Mouse (Mus musculus): ENCODE data around the gene Csf2. TPM values are rescaled to one million over a fixed set of nuclear protein-coding genes. Genes with fewer than 3 reads are reported as not detected.
A peak's percentile ranks its signal among the peaks of the same experiment; 100 is the strongest.

Gene Csf2
- polyA plus RNA-seq, 1 experiment from 2014 or later, result not detected

GRCm38 (mm10) chr11:54269191-54269896 lies 19.9 kb upstream of the Csf2 start:
- Histone ChIP-seq H3K4me3 (ENCODE audit: low read length) (no peak overlapping the region), H3K27ac (ENCODE audit: low read depth, low read length) (no peak overlapping the region), H3K9me3 (ENCODE audit: control insufficient read depth, low read length) (no peaks in the 10 kb centered on the region), H3K36me3 (ENCODE audit: control insufficient read depth, insufficient read depth, low read length) (no peaks in the 10 kb centered on the region), H3K9ac (ENCODE audit: low read depth, low read length) (no peak overlapping the region), H3K4me2 (ENCODE audit: low read length) (no peak overlapping the region), H3K4me1 (ENCODE audit: control insufficient read depth, insufficient read depth, low read depth, low read length) (no peaks in the 10 kb centered on the region), H3K27me3 (replicated peaks; ENCODE audit: control insufficient read depth, insufficient read depth, low read length) (no peaks in the 10 kb centered on the region)
- WGBS, result 76% methylated on average over 3 of the region's 3 CpGs
- ATAC-seq, result no peak

DNA sequence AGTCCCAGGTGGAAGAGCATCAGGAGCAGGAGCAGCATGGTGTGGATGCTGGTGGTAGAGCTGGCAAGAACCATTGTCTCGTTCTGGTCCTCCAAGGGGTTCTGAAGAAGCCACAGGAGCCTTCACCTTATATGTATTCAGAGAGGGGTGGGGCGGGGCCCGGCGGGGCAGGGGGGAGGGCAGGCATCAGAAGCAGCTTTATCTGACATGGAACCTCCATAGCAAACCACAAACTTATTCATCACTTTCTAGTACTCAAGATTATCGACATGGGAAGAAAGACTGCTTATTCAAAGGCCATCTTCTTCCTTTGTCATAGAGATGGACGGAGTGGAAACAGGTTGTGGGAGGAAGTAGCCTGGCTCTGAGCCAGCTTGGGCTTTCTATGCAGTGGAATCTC lies 17.7 kb upstream of the Csf2 start, which contains the start of gene Il3:
Il3 (minus strand) TSS at position 101 of the 400 bp plus-strand sequence.
- 86% methylated on average over 6 of the region's 6 CpGs for WGBS
- no peak within 1 kb of the TSS for H3K4me3 ChIP-seq (ENCODE audit: low read length)
- no peaks in the 10 kb centered on the region for H3K36me3 ChIP-seq (ENCODE audit: control insufficient read depth, insufficient read depth, low read length)
- H3K4me2 ChIP-seq (ENCODE audit: low read length), result no peak within 1 kb of the TSS
- no peaks in the 10 kb centered on the region for H3K27me3 ChIP-seq (replicated peaks; ENCODE audit: control insufficient read depth, insufficient read depth, low read length)
- no peak within 1 kb of the TSS for H3K9ac ChIP-seq (ENCODE audit: low read depth, low read length)
- no peaks in the 10 kb centered on the region for H3K4me1 ChIP-seq (ENCODE audit: control insufficient read depth, insufficient read depth, low read depth, low read length)
- no peak within 1 kb of the TSS for H3K27ac ChIP-seq (ENCODE audit: low read depth, low read length)
- no peaks in the 10 kb centered on the region for H3K9me3 ChIP-seq (ENCODE audit: control insufficient read depth, low read length)
- no peak for ATAC-seq

DNA sequence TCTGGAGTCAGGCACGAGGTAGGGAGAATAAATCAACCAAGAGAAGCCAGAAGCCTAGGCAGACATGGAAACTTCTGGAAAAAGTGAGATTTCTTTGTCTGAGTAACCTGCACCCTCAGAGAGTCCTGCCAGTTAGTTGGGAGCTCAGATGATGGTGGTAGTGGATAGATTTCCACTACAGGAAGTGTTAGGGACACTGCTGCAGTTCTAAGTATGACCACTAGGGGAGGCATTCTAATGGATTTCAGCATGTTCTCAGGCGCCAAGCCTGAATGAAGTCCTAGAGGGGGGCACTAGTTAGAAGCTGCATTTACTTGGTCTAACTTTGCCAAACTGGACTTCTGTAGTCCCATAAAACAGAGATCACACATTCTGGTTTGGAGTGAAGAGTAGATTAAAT lies 15.1 kb upstream of the Csf2 start:
- no peaks in the 10 kb centered on the region for H3K36me3 ChIP-seq (ENCODE audit: control insufficient read depth, insufficient read depth, low read length)
- H3K27ac ChIP-seq (ENCODE audit: low read depth, low read length), result no peak overlapping the region
- H3K9ac ChIP-seq (ENCODE audit: low read depth, low read length), result no peak overlapping the region
- no peaks in the 10 kb centered on the region for H3K27me3 ChIP-seq (replicated peaks; ENCODE audit: control insufficient read depth, insufficient read depth, low read length)
- no peaks in the 10 kb centered on the region for H3K4me1 ChIP-seq (ENCODE audit: control insufficient read depth, insufficient read depth, low read depth, low read length)
- peaks cover 3% of the 10 kb centered on the region; the same call in 1 of the 2 replicates for H3K9me3 ChIP-seq (ENCODE audit: control insufficient read depth, low read length)
- H3K4me2 ChIP-seq (ENCODE audit: low read length), result no peak overlapping the region
- WGBS, result 53% methylated on average over 2 of the region's 2 CpGs
- no peak for ATAC-seq
- no peak overlapping the region for H3K4me3 ChIP-seq (ENCODE audit: low read length)

DNA sequence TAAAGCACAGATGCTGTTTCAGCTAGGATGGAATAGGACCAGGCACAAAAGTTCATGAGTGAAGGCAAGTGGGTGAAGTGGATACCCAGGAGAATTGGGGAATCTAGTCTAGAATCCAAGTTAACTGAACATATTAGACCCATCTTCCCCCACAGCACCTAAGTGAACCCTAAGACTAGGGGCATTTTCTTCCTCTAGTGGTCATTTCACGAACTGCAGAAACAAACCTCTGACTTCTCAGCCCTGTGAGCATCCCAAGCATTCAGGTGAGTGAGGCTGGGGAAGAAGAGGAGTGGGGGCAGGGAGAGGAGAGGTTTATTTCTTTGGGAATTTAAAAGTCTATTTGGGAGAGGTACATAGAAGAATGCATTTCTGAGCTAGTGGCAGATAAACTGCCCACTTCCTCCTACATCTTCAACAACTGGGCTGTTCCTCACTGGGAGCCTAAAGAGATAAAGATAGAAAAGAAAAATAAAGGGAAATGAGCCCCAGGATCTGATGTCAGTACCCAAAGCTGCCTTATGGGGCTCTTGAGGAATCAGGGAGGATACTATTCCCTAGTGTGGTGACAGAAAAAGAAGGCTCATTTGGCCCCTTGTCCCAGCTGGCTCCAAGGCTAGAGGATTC lies 14.1 kb upstream of the Csf2 start:
- H3K27ac ChIP-seq (ENCODE audit: low read depth, low read length), result no peak overlapping the region
- no peak overlapping the region for H3K4me2 ChIP-seq (ENCODE audit: low read length)
- no peaks in the 10 kb centered on the region for H3K27me3 ChIP-seq (replicated peaks; ENCODE audit: control insufficient read depth, insufficient read depth, low read length)
- 4% methylated on average over 1 of the region's 1 CpGs for WGBS
- H3K9ac ChIP-seq (ENCODE audit: low read depth, low read length), result no peak overlapping the region
- ATAC-seq, result no peak
- H3K4me1 ChIP-seq (ENCODE audit: control insufficient read depth, insufficient read depth, low read depth, low read length), result no peaks in the 10 kb centered on the region
- H3K4me3 ChIP-seq (ENCODE audit: low read length), result no peak overlapping the region
- H3K36me3 ChIP-seq (ENCODE audit: control insufficient read depth, insufficient read depth, low read length), result no peaks in the 10 kb centered on the region
- peaks cover 3% of the 10 kb centered on the region; the same call in 1 of the 2 replicates for H3K9me3 ChIP-seq (ENCODE audit: control insufficient read depth, low read length)

GRCm38 (mm10) chr11:54256624-54257376 lies 7.3 kb upstream of the Csf2 start:
- H3K9ac ChIP-seq (ENCODE audit: low read depth, low read length), result no peak overlapping the region
- H3K9me3 ChIP-seq (ENCODE audit: control insufficient read depth, low read length), result peaks cover 3% of the 10 kb centered on the region; the same call in 1 of the 2 replicates
- H3K4me2 ChIP-seq (ENCODE audit: low read length), result no peak overlapping the region
- no peak overlapping the region for H3K27ac ChIP-seq (ENCODE audit: low read depth, low read length)
- H3K4me1 ChIP-seq (ENCODE audit: control insufficient read depth, insufficient read depth, low read depth, low read length), result no peaks in the 10 kb centered on the region
- H3K27me3 ChIP-seq (replicated peaks; ENCODE audit: control insufficient read depth, insufficient read depth, low read length), result no peaks in the 10 kb centered on the region
- ATAC-seq, result peak; percentile 75; the same call in 1 of the 2 replicates
- H3K36me3 ChIP-seq (ENCODE audit: control insufficient read depth, insufficient read depth, low read length), result no peaks in the 10 kb centered on the region
- WGBS, result 34% methylated on average over 3 of the region's 3 CpGs
- H3K4me3 ChIP-seq (ENCODE audit: low read length), result no peak overlapping the region

DNA sequence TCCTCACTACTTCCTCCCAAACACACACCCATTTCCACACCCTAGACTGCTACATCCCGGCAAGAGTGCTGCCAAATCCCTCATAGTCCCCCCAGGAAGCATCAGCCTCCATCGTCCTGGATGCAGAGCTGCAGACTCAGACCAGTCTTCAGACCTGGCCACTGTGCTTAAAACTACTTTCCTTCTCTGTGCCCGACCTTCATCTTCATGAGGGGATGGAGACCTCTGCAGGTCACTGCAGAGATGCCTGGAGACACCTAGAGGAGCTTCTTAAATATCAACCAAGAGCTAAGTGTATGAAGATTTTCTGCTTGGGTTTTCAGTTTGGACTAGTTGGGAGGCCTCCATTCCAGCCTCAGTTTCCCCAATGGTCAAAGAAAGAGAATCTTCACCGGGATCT lies 4.6 kb upstream of the Csf2 start:
- Histone ChIP-seq H3K4me3 (ENCODE audit: low read length) (no peak overlapping the region), H3K9me3 (ENCODE audit: control insufficient read depth, low read length) (no peaks in the 10 kb centered on the region), H3K27me3 (replicated peaks; ENCODE audit: control insufficient read depth, insufficient read depth, low read length) (no peaks in the 10 kb centered on the region), H3K4me2 (ENCODE audit: low read length) (no peak overlapping the region), H3K4me1 (ENCODE audit: control insufficient read depth, insufficient read depth, low read depth, low read length) (no peaks in the 10 kb centered on the region), H3K9ac (ENCODE audit: low read depth, low read length) (no peak overlapping the region), H3K36me3 (ENCODE audit: control insufficient read depth, insufficient read depth, low read length) (no peaks in the 10 kb centered on the region), H3K27ac (ENCODE audit: low read depth, low read length) (no peak overlapping the region)
- no peak for ATAC-seq
- WGBS, result 58% methylated on average over 4 of the region's 4 CpGs

DNA sequence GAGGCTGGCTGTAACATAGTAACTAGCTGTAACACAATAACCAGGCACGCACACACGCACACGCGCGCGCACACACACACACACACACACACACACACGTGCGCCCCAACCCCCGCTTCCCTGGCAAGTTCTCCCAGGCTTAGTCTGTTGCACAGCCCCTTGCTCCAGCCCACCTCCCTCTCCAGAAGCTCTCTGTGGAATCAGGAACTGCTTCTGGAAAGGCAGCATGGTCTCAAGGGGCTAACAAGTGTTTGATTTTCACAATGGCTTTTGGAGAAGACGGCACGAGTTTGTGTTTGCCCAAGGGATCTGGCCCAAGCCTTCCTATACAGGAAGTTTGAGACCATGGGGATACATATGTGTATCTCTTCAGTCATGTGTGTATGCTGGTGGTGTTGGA lies 1.1 kb upstream of the Csf2 start:
- H3K9ac ChIP-seq (ENCODE audit: low read depth, low read length), result no peak overlapping the region
- WGBS, result 92% methylated on average over 11 of the region's 11 CpGs
- no peaks in the 10 kb centered on the region for H3K36me3 ChIP-seq (ENCODE audit: control insufficient read depth, insufficient read depth, low read length)
- no peaks in the 10 kb centered on the region for H3K4me1 ChIP-seq (ENCODE audit: control insufficient read depth, insufficient read depth, low read depth, low read length)
- ATAC-seq, result no peak
- H3K27me3 ChIP-seq (replicated peaks; ENCODE audit: control insufficient read depth, insufficient read depth, low read length), result no peaks in the 10 kb centered on the region
- no peak overlapping the region for H3K4me2 ChIP-seq (ENCODE audit: low read length)
- no peaks in the 10 kb centered on the region for H3K9me3 ChIP-seq (ENCODE audit: control insufficient read depth, low read length)
- no peak overlapping the region for H3K27ac ChIP-seq (ENCODE audit: low read depth, low read length)
- no peak overlapping the region for H3K4me3 ChIP-seq (ENCODE audit: low read length)

DNA sequence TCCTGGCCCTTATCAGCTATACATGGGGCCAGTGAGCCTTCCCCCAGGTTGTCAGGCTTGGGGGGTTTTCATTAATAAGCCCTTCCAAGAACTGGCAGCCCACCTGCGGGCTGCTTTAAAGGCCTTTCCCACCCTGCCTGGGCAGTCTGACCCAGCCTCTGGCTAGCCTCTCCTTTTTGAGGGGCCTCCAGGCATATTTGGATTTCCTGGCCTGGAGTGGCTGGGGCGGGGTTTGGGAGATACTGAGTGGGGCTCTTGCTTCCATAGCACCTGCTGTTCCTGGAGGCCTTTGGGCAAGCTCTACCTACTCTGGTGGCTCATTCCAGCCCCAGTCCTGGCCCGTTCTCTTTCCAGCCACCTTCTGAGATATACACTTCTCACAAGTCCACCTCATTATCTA lies 281 bp upstream of the Csf2 start:
- H3K4me2 ChIP-seq (ENCODE audit: low read length), result no peak overlapping the region

More for the DNA sequence above, 281 bp upstream of the Csf2 start:
- Histone ChIP-seq H3K36me3 (ENCODE audit: control insufficient read depth, insufficient read depth, low read length) (no peaks in the 10 kb centered on the region), H3K4me1 (ENCODE audit: control insufficient read depth, insufficient read depth, low read depth, low read length) (no peaks in the 10 kb centered on the region), H3K27ac (ENCODE audit: low read depth, low read length) (no peak overlapping the region), H3K9ac (ENCODE audit: low read depth, low read length) (no peak overlapping the region), H3K4me3 (ENCODE audit: low read length) (no peak overlapping the region), H3K9me3 (ENCODE audit: control insufficient read depth, low read length) (no peaks in the 10 kb centered on the region), H3K27me3 (replicated peaks; ENCODE audit: control insufficient read depth, insufficient read depth, low read length) (no peaks in the 10 kb centered on the region)
- ATAC-seq, result no peak
- WGBS, result 78% methylated on average over 3 of the region's 3 CpGs
